Mouse (Mus musculus): ENCODE results near the gene Ankrd52. TPM values are rescaled to one million over a fixed set of nuclear protein-coding genes. Genes with fewer than 3 reads are reported as not detected.

Gene Ankrd52
- total and polyA plus RNA-seq, 3 experiments, result 4.3 to 51.0 (median 15.3) TPM

GRCm38 (mm10) chr10:128335582-128335981 is 41.3 kb upstream of the Ankrd52 start (continued):
- peak; percentile 55; the same call in 1 of the 2 replicates for TF ChIP-seq MEF2A (IDR thresholded peaks at IDR 0.05; ENCODE audit: borderline replicate concordance, low read depth, low read length)
- TF ChIP-seq KAT2A (IDR thresholded peaks at IDR 0.05; ENCODE audit: insufficient replicate concordance, low read length), result no peak
- TF ChIP-seq SMC3 (IDR thresholded peaks at IDR 0.05; ENCODE audit: low read depth, low read length), result peak; percentile 81
- no peak for TF ChIP-seq ETS1 (conservative IDR thresholded peaks at IDR 0.05; ENCODE audit: low read depth, low read length)
- TF ChIP-seq ZNF384 (IDR thresholded peaks at IDR 0.05; ENCODE audit: low read depth, low read length), result peak; percentile 54
- TF ChIP-seq CHD2 (IDR thresholded peaks at IDR 0.05; ENCODE audit: low read length), result no peak
- 0 out of 2 replicates have a peak, but pooled peaks have one; percentile 10 for TF ChIP-seq NRF1 (IDR thresholded peaks at IDR 0.05; ENCODE audit: low read depth, low read length)
- TF ChIP-seq ELF1 (IDR thresholded peaks at IDR 0.05; ENCODE audit: low read depth, low read length), result peak; percentile 55
- TF ChIP-seq NELFE (IDR thresholded peaks at IDR 0.05; ENCODE audit: low read depth, low read length), result peak; percentile 41; the same call in 1 of the 2 replicates
- TF ChIP-seq ZMIZ1 (IDR thresholded peaks at IDR 0.05; ENCODE audit: low read depth, low read length), result no peak
- 0 out of 2 replicates have a peak, but pooled peaks have one; percentile 68 for TF ChIP-seq MAZ (IDR thresholded peaks at IDR 0.05; ENCODE audit: low read depth, low read length)
- TF ChIP-seq SIN3A (IDR thresholded peaks at IDR 0.05; ENCODE audit: low read length), result peak; percentile 68
- TF ChIP-seq MAFK (IDR thresholded peaks at IDR 0.05; ENCODE audit: insufficient replicate concordance, low read length), result 0 out of 2 replicates have a peak, but pooled peaks have one; percentile 31
- no peak for TF ChIP-seq POLR2AphosphoS2 (IDR thresholded peaks at IDR 0.05; ENCODE audit: low read depth, low read length)
- TF ChIP-seq TBP (conservative IDR thresholded peaks at IDR 0.05; ENCODE audit: low read depth, low read length), result 0 out of 2 replicates have a peak, but pooled peaks have one; percentile 38
- TF ChIP-seq JUND (conservative IDR thresholded peaks at IDR 0.05; ENCODE audit: low read depth, low read length), result peak; percentile 38; the same call in 1 of the 2 replicates
- no peak for TF ChIP-seq UBTF (IDR thresholded peaks at IDR 0.05; ENCODE audit: low read depth, low read length)
- TF ChIP-seq USF1 (IDR thresholded peaks at IDR 0.05; ENCODE audit: low read depth, low read length), result no peak
- TF ChIP-seq TCF12 (IDR thresholded peaks at IDR 0.05; ENCODE audit: low read depth, low read length), result no peak
- TF ChIP-seq MAX (IDR thresholded peaks at IDR 0.05; ENCODE audit: low read length), result peak; percentile 50; the same call in 1 of the 2 replicates
- TF ChIP-seq PAX5 (IDR thresholded peaks at IDR 0.05; ENCODE audit: low read length), result no peak

GRCm38 (mm10) chr10:128336195-128336594 is 40.7 kb upstream of the Ankrd52 start:
- Histone ChIP-seq H3K27me3 (replicated peaks) (no peaks in the 10 kb centered on the region), H3K4me1 (ENCODE audit: control insufficient read depth in 1 of 2, insufficient read depth in 2 of 2) (peaks cover 10 to 33% of the 10 kb centered on the region in 2 experiments), H3K79me2 (replicated peaks; ENCODE audit: control insufficient read depth, extremely low read depth, insufficient read depth, poor library complexity, severe bottlenecking) (peaks cover 33% of the 10 kb centered on the region), H3K27ac (ENCODE audit: insufficient read depth, low read depth) (no peak overlapping the region), H3K4me3 (replicated peaks in 1 of 3; ENCODE audit: low read depth in 2 of 3, low read length in 2 of 3, poor library complexity in 1 of 3) (no peak overlapping the region), H3K9ac (ENCODE audit: insufficient read depth, low read depth) (peak overlapping the region; percentile 86; the same call in 1 of the 2 replicates), H3K4me2 (ENCODE audit: insufficient read depth, low read depth, poor library complexity, severe bottlenecking) (peak overlapping the region; percentile 48), H3K36me3 (replicated peaks in 1 of 2; ENCODE audit: control insufficient read depth in 1 of 2, insufficient read depth in 1 of 2, low read length in 1 of 2) (peaks cover 3 to 14% of the 10 kb centered on the region in 2 experiments), H3K9me3 (replicated peaks; ENCODE audit: low read length) (no peaks in the 10 kb centered on the region)
- dilution Hi-C loops (cut with MboI; ENCODE audit: extremely low pct_ligation_motif_present, extremely low pct_unique_long_range_greater_than_20kb, low sequenced_read_pairs), result no loop called here
- in situ Hi-C loops (cut with MboI; ENCODE audit: low pct_ligation_motif_present, low pct_unique_long_range_greater_than_20kb, low sequenced_read_pairs), result no loop called here
- DNase-seq (ENCODE audit: extremely low read depth), result no peak
- TF ChIP-seq MAX (IDR thresholded peaks at IDR 0.05; ENCODE audit: low read length) (no peak), MEF2A (IDR thresholded peaks at IDR 0.05; ENCODE audit: borderline replicate concordance, low read depth, low read length) (peak; percentile 65)
